Mouse (Mus musculus): Measurements from ENCODE around the gene Liph. TPM values are rescaled to one million over a fixed set of nuclear protein-coding genes. Genes with fewer than 3 reads are reported as not detected.

Liph gene
- polyA plus RNA-seq, 1 experiment from 2014 or later = 4.6 TPM

GRCm38 (mm10) chr16:21906902-21907301 is 88.6 kb downstream of the Liph start:
- H3K9ac ChIP-seq (replicated peaks; ENCODE audit: low read depth, low read length) = no peak overlapping the region
- no peak for ATAC-seq (ENCODE audit: insufficient number of reproducible peaks, insufficient read depth, low FRiP score, low read depth)
- no peak overlapping the region for H3K4me2 ChIP-seq (replicated peaks; ENCODE audit: low read depth, low read length)
- H3K4me1 ChIP-seq (ENCODE audit: control insufficient read depth, insufficient read depth, low read length) = no peaks in the 10 kb centered on the region
- no peaks in the 10 kb centered on the region for H3K36me3 ChIP-seq (ENCODE audit: control insufficient read depth, insufficient read depth, low read length)
- no peak overlapping the region for H3K27ac ChIP-seq (ENCODE audit: low read length)
- no peak overlapping the region for H3K4me3 ChIP-seq (ENCODE audit: low read depth, low read length)
- no peaks in the 10 kb centered on the region for H3K9me3 ChIP-seq (ENCODE audit: control insufficient read depth, low read depth, low read length)
- no peaks in the 10 kb centered on the region for H3K27me3 ChIP-seq (ENCODE audit: control insufficient read depth, insufficient read depth, low read length)
- 87% methylated on average over 6 of the region's 6 CpGs for WGBS

- no peak overlapping the region for H3K4me3 ChIP-seq (ENCODE audit: low read depth, low read length)
- no peaks in the 10 kb centered on the region for H3K27me3 ChIP-seq (ENCODE audit: control insufficient read depth, insufficient read depth, low read length)
- no peak for ATAC-seq (ENCODE audit: insufficient number of reproducible peaks, insufficient read depth, low FRiP score, low read depth)
- no peak overlapping the region for H3K27ac ChIP-seq (ENCODE audit: low read length)
- H3K4me2 ChIP-seq (replicated peaks; ENCODE audit: low read depth, low read length) = no peak overlapping the region
- no peaks in the 10 kb centered on the region for H3K4me1 ChIP-seq (ENCODE audit: control insufficient read depth, insufficient read depth, low read length)
- 91% methylated on average over 7 of the region's 7 CpGs for WGBS
- no peaks in the 10 kb centered on the region for H3K9me3 ChIP-seq (ENCODE audit: control insufficient read depth, low read depth, low read length)
- H3K9ac ChIP-seq (replicated peaks; ENCODE audit: low read depth, low read length) = no peak overlapping the region
- H3K36me3 ChIP-seq (ENCODE audit: control insufficient read depth, insufficient read depth, low read length) = no peaks in the 10 kb centered on the region
Measured at GRCm38 (mm10) chr16:21905996-21906395, 89.5 kb downstream of the Liph start.

- no peaks in the 10 kb centered on the region for H3K27me3 ChIP-seq (ENCODE audit: control insufficient read depth, insufficient read depth, low read length)
- H3K9ac ChIP-seq (replicated peaks; ENCODE audit: low read depth, low read length) = no peak overlapping the region
- H3K9me3 ChIP-seq (ENCODE audit: control insufficient read depth, low read depth, low read length) = no peaks in the 10 kb centered on the region
- H3K4me1 ChIP-seq (ENCODE audit: control insufficient read depth, insufficient read depth, low read length) = no peaks in the 10 kb centered on the region
- WGBS = 86% methylated on average over 10 of the region's 10 CpGs
- H3K4me2 ChIP-seq (replicated peaks; ENCODE audit: low read depth, low read length) = no peak overlapping the region
- no peak overlapping the region for H3K27ac ChIP-seq (ENCODE audit: low read length)
- no peak overlapping the region for H3K4me3 ChIP-seq (ENCODE audit: low read depth, low read length)
- ATAC-seq (ENCODE audit: insufficient number of reproducible peaks, insufficient read depth, low FRiP score, low read depth) = no peak
- no peaks in the 10 kb centered on the region for H3K36me3 ChIP-seq (ENCODE audit: control insufficient read depth, insufficient read depth, low read length)
Measured at GRCm38 (mm10) chr16:21904636-21905035, 90.8 kb downstream of the Liph start.

Other genes starting within 250 kb of the Liph start
- 2.9 and 4.0 TPM in 2 replicates for gene Ehhadh, start 207.9 kb downstream of the Liph start, polyA plus RNA-seq (2014; fragmentation: Nextera tagmentation; extraction: Ambion mirVana)
- gene Map3k13, start 201.3 kb downstream of the Liph start, polyA plus RNA-seq (2014; fragmentation: Nextera tagmentation; extraction: Ambion mirVana) = 0.98 and 1.3 TPM in 2 replicates
- gene Tmem41a, start 48.1 kb downstream of the Liph start, polyA plus RNA-seq (2014; fragmentation: Nextera tagmentation; extraction: Ambion mirVana) = 31.1 and 36.2 TPM in 2 replicates
- gene Senp2, start 13.8 kb upstream of the Liph start, polyA plus RNA-seq (2014; fragmentation: Nextera tagmentation; extraction: Ambion mirVana) = 53.7 and 56.1 TPM in 2 replicates
- gene Igf2bp2, start 167.6 kb upstream of the Liph start, polyA plus RNA-seq (2014; fragmentation: Nextera tagmentation; extraction: Ambion mirVana) = 138 and 146 TPM in 2 replicates